Mouse (Mus musculus): ENCODE results near the gene Cwc22. TPM values are rescaled to one million over a fixed set of nuclear protein-coding genes. Genes with fewer than 3 reads are reported as not detected.

Gene Cwc22
- total and polyA plus RNA-seq, 2 experiments from 2014 or later: 9.0 to 9.6 TPM

- no peak for TF ChIP-seq CTCF (IDR thresholded peaks at IDR 0.05; ENCODE audit: low read depth)
- no peak for ATAC-seq
- Histone ChIP-seq H3K4me1 (ENCODE audit: insufficient read depth, low read length) (no peaks in the 10 kb centered on the region), H3K36me3 (ENCODE audit: insufficient read depth, low read length) (no peaks in the 10 kb centered on the region), H3K27ac (no peak overlapping the region), H3K4me2 (ENCODE audit: low read depth, low read length) (no peak overlapping the region), H3K9me3 (ENCODE audit: low read length) (no peaks in the 10 kb centered on the region), H3K4me3 (ENCODE audit: low read length) (no peak overlapping the region), H3K9ac (replicated peaks; ENCODE audit: low read length) (no peak overlapping the region), H3K27me3 (ENCODE audit: insufficient read depth, low read length) (no peaks in the 10 kb centered on the region)
- 77% methylated on average over 2 of the region's 2 CpGs for WGBS
- no peak for DNase-seq (ENCODE audit: low spot score)
These were observed 25.2 kb upstream of the Cwc22 start for GRCm38 (mm10) chr2:77971361-77971760.

GRCm38 (mm10) chr2:77970556-77970955 lies 24.4 kb upstream of the Cwc22 start:
- 84% methylated on average over 3 of the region's 3 CpGs for WGBS
- H3K4me2 ChIP-seq (ENCODE audit: low read depth, low read length): no peak overlapping the region
- H3K9me3 ChIP-seq (ENCODE audit: low read length): no peaks in the 10 kb centered on the region
- H3K4me1 ChIP-seq (ENCODE audit: insufficient read depth, low read length): no peaks in the 10 kb centered on the region
- ATAC-seq (no peak), DNase-seq (ENCODE audit: low spot score) (no peak)
- TF ChIP-seq CTCF (IDR thresholded peaks at IDR 0.05; ENCODE audit: low read depth): no peak
- no peak overlapping the region for H3K9ac ChIP-seq (replicated peaks; ENCODE audit: low read length)
- H3K36me3 ChIP-seq (ENCODE audit: insufficient read depth, low read length): no peaks in the 10 kb centered on the region
- H3K27ac ChIP-seq: no peak overlapping the region
- no peaks in the 10 kb centered on the region for H3K27me3 ChIP-seq (ENCODE audit: insufficient read depth, low read length)
- no peak overlapping the region for H3K4me3 ChIP-seq (ENCODE audit: low read length)

GRCm38 (mm10) chr2:77969956-77970355 lies 23.8 kb upstream of the Cwc22 start:
- H3K4me1 ChIP-seq (ENCODE audit: insufficient read depth, low read length): no peaks in the 10 kb centered on the region
- H3K27ac ChIP-seq: no peak overlapping the region
- 97% methylated on average over 4 of the region's 4 CpGs for WGBS
- no peaks in the 10 kb centered on the region for H3K27me3 ChIP-seq (ENCODE audit: insufficient read depth, low read length)
- ATAC-seq (no peak), DNase-seq (ENCODE audit: low spot score) (no peak)
- H3K9me3 ChIP-seq (ENCODE audit: low read length): no peaks in the 10 kb centered on the region
- no peak overlapping the region for H3K4me3 ChIP-seq (ENCODE audit: low read length)
- no peak overlapping the region for H3K9ac ChIP-seq (replicated peaks; ENCODE audit: low read length)
- no peak overlapping the region for H3K4me2 ChIP-seq (ENCODE audit: low read depth, low read length)
- no peak for TF ChIP-seq CTCF (IDR thresholded peaks at IDR 0.05; ENCODE audit: low read depth)
- H3K36me3 ChIP-seq (ENCODE audit: insufficient read depth, low read length): no peaks in the 10 kb centered on the region

- no peaks in the 10 kb centered on the region for H3K9me3 ChIP-seq (ENCODE audit: low read length)
- DNase-seq (ENCODE audit: low spot score) (no peak), ATAC-seq (no peak)
- no peaks in the 10 kb centered on the region for H3K27me3 ChIP-seq (ENCODE audit: insufficient read depth, low read length)
- 97% methylated on average over 3 of the region's 3 CpGs for WGBS
- no peak overlapping the region for H3K4me2 ChIP-seq (ENCODE audit: low read depth, low read length)
- H3K27ac ChIP-seq: no peak overlapping the region
- H3K4me3 ChIP-seq (ENCODE audit: low read length): no peak overlapping the region
- no peak for TF ChIP-seq CTCF (IDR thresholded peaks at IDR 0.05; ENCODE audit: low read depth)
- H3K36me3 ChIP-seq (ENCODE audit: insufficient read depth, low read length): no peaks in the 10 kb centered on the region
- H3K4me1 ChIP-seq (ENCODE audit: insufficient read depth, low read length): no peaks in the 10 kb centered on the region
- H3K9ac ChIP-seq (replicated peaks; ENCODE audit: low read length): no peak overlapping the region
These were observed 16.4 kb upstream of the Cwc22 start for GRCm38 (mm10) chr2:77962450-77963193.

- H3K4me1 ChIP-seq (ENCODE audit: insufficient read depth, low read length): no peaks in the 10 kb centered on the region
- no peak overlapping the region for H3K4me2 ChIP-seq (ENCODE audit: low read depth, low read length)
- H3K27me3 ChIP-seq (ENCODE audit: insufficient read depth, low read length): no peaks in the 10 kb centered on the region
- DNase-seq (ENCODE audit: low spot score) (no peak), ATAC-seq (no peak)
- H3K36me3 ChIP-seq (ENCODE audit: insufficient read depth, low read length): no peaks in the 10 kb centered on the region
- no peak for TF ChIP-seq CTCF (IDR thresholded peaks at IDR 0.05; ENCODE audit: low read depth)
- H3K9me3 ChIP-seq (ENCODE audit: low read length): no peaks in the 10 kb centered on the region
- H3K9ac ChIP-seq (replicated peaks; ENCODE audit: low read length): no peak overlapping the region
- no peak overlapping the region for H3K27ac ChIP-seq
- H3K4me3 ChIP-seq (ENCODE audit: low read length): no peak overlapping the region
- WGBS: 66% methylated on average over 1 of the region's 1 CpGs
These were observed 15.1 kb upstream of the Cwc22 start for GRCm38 (mm10) chr2:77961256-77961655.

- ATAC-seq: no peak
- H3K9ac ChIP-seq (replicated peaks; ENCODE audit: low read length): no peak overlapping the region
- no peak overlapping the region for H3K4me2 ChIP-seq (ENCODE audit: low read depth, low read length)
- no peak for TF ChIP-seq CTCF (IDR thresholded peaks at IDR 0.05; ENCODE audit: low read depth)
- 88% methylated on average over 3 of the region's 3 CpGs for WGBS
- H3K36me3 ChIP-seq (ENCODE audit: insufficient read depth, low read length): no peaks in the 10 kb centered on the region
- no peaks in the 10 kb centered on the region for H3K9me3 ChIP-seq (ENCODE audit: low read length)
- H3K4me1 ChIP-seq (ENCODE audit: insufficient read depth, low read length): no peaks in the 10 kb centered on the region
- no peak overlapping the region for H3K4me3 ChIP-seq (ENCODE audit: low read length)
- H3K27ac ChIP-seq: no peak overlapping the region
- DNase-seq (ENCODE audit: low spot score): no peak
- no peaks in the 10 kb centered on the region for H3K27me3 ChIP-seq (ENCODE audit: insufficient read depth, low read length)
These were observed 14.5 kb upstream of the Cwc22 start for GRCm38 (mm10) chr2:77960711-77961110.

- Histone ChIP-seq H3K27me3 (ENCODE audit: insufficient read depth, low read length) (no peaks in the 10 kb centered on the region), H3K9ac (replicated peaks; ENCODE audit: low read length) (no peak overlapping the region), H3K9me3 (ENCODE audit: low read length) (no peaks in the 10 kb centered on the region), H3K4me3 (ENCODE audit: low read length) (no peak overlapping the region), H3K36me3 (ENCODE audit: insufficient read depth, low read length) (no peaks in the 10 kb centered on the region), H3K4me1 (ENCODE audit: insufficient read depth, low read length) (no peaks in the 10 kb centered on the region), H3K4me2 (ENCODE audit: low read depth, low read length) (no peak overlapping the region), H3K27ac (no peak overlapping the region)
- DNase-seq (ENCODE audit: low spot score) (no peak), ATAC-seq (no peak)
- WGBS: 91% methylated on average over 1 of the region's 1 CpGs
- no peak for TF ChIP-seq CTCF (IDR thresholded peaks at IDR 0.05; ENCODE audit: low read depth)
These were observed 13.2 kb upstream of the Cwc22 start for GRCm38 (mm10) chr2:77959341-77959740.
